Mouse (Mus musculus) kidney, postnatal 0 days (tissue): ENCODE data around the gene Hlf. TPM values are rescaled to one million over a fixed set of nuclear protein-coding genes. Genes with fewer than 3 reads are reported as not detected.

ENCODE experiments used
- ATAC-seq: fragments of 200-750 bp; cut with Nextera tagmentation; replicated peaks from 2 replicates; pipeline ENCODE4 v1.8.0; 2017; ENCODE audit warnings: low read depth, moderate number of reproducible peaks, moderate TSS enrichment, moderate library complexity; ENCODE audit not compliant: low FRiP score
- DNase-seq: peaks from one replicate; pipeline ENCODE4 v3.0.0-alpha.2; 2016; ENCODE audit warnings: low spot score
- H3K27ac ChIP-seq: fragments of 300-500 bp; sonication (generic); 2 replicates; pipeline ENCODE4 v1.5.1; 2014; ENCODE audit warnings: mild to moderate bottlenecking
- H3K27me3 ChIP-seq: fragments of 300-500 bp; sonication (generic); 2 replicates; pipeline ENCODE4 v1.6.1; 2014; ENCODE audit warnings: low read length, mixed read lengths; ENCODE audit not compliant: insufficient read depth
- H3K36me3 ChIP-seq: fragments of 300-500 bp; sonication (generic); 2 replicates; pipeline ENCODE4 v1.6.1; 2014; ENCODE audit warnings: low read length, mixed read lengths; ENCODE audit not compliant: insufficient read depth
- H3K4me1 ChIP-seq: fragments of 300-500 bp; sonication (generic); replicated peaks from 2 replicates; pipeline ENCODE4 v1.6.1; 2014; ENCODE audit warnings: antibody characterized with exemption, low read length, mixed read lengths; ENCODE audit not compliant: insufficient read depth
- H3K4me2 ChIP-seq: fragments of 300-500 bp; sonication (generic); 2 replicates; pipeline ENCODE4 v1.6.1; 2014; ENCODE audit warnings: mild to moderate bottlenecking, low read length, moderate library complexity, mixed read lengths
- H3K4me3 ChIP-seq: fragments of 300-500 bp; sonication (generic); replicated peaks from 2 replicates; pipeline ENCODE4 v1.5.1; 2014; ENCODE audit warnings: low read depth, low read length
- H3K9ac ChIP-seq: fragments of 300-500 bp; sonication (generic); 2 replicates; pipeline ENCODE4 v1.6.1; 2014; ENCODE audit warnings: low read depth, low read length
- H3K9me3 ChIP-seq: fragments of 300-500 bp; sonication (generic); replicated peaks from 2 replicates; pipeline ENCODE4 v1.6.1; 2016; ENCODE audit warnings: low read length, inconsistent platforms, mixed read lengths
- CTCF ChIP-seq: IDR thresholded peaks from 2 replicates; pipeline ENCODE4 v1.5.1; 2016; ENCODE audit warnings: antibody characterized with exemption, low read depth, mild to moderate bottlenecking, moderate library complexity
- WGBS: fragments of 180-500 bp; shearing (Covaris S2); extraction: QIAGEN DNeasy Blood & Tissue Kit; methylation state at CpG from one replicate; pipeline ENCODE4 v1.1.7; 2014; 5-methylcytosine and 5-hydroxymethylcytosine counted together
- polyA plus RNA-seq: library from polyadenylated mRNA; unstranded; fragments of >200 nt; fragmentation: Nextera tagmentation; extraction: Ambion mirVana; gene quantifications from 2 replicates; pipeline ENCODE4 v1.2.1, GENCODE M21; 2015

Hlf gene
- polyA plus RNA-seq, 1 experiment from 2014 or later = 2.6 TPM

GRCm38 (mm10) chr11:90417921-90418320 lies 27.2 kb upstream of the Hlf start:
- H3K27ac ChIP-seq = no peak overlapping the region
- under 1% methylated on average over 42 of the region's 42 CpGs for WGBS
- H3K9me3 ChIP-seq = no peaks in the 10 kb centered on the region
- peak; percentile 99 for DNase-seq
- peak overlapping the region; percentile 52 for H3K4me2 ChIP-seq
- H3K4me1 ChIP-seq = no peaks in the 10 kb centered on the region
- H3K27me3 ChIP-seq = 0 out of 2 replicates have a peak, but pooled peaks cover 3% of the 10 kb centered on the region
- H3K36me3 ChIP-seq = no peaks in the 10 kb centered on the region
- no peak for TF ChIP-seq CTCF
- H3K4me3 ChIP-seq = peak overlapping the region; percentile 19
- peak; percentile 99 for ATAC-seq
- peak overlapping the region; percentile 28; the same call in 1 of the 2 replicates for H3K9ac ChIP-seq

DNA sequence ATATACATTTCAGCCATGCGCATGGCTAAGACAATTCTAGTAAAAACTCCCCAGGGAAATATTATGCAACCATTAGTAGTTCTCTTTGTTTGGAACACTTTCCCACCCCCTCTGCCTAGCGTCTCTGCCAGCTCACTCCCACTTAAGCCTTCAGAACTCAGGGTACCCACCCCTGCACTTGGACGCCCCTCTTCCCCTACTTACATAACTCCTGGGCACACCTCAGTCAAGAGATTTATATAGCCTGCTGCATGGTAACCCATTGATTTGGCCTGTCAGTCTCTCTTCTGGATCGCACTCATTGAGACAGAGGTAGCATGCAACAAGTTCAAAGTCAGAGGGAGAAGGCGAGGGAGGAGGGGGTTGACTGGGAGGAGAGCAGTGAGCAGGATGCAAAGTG lies 26.3 kb upstream of the Hlf start:
- Histone ChIP-seq H3K9ac (no peak overlapping the region), H3K27me3 (0 out of 2 replicates have a peak, but pooled peaks cover 3% of the 10 kb centered on the region), H3K4me2 (no peak overlapping the region), H3K4me3 (no peak overlapping the region), H3K27ac (no peak overlapping the region), H3K9me3 (no peaks in the 10 kb centered on the region), H3K4me1 (no peaks in the 10 kb centered on the region), H3K36me3 (no peaks in the 10 kb centered on the region)
- no peak for TF ChIP-seq CTCF
- DNase-seq (no peak), ATAC-seq (no peak)
- WGBS = 77% methylated on average over 5 of the region's 5 CpGs

- no peak overlapping the region for H3K9ac ChIP-seq
- no peak for ATAC-seq
- H3K4me2 ChIP-seq = no peak overlapping the region
- H3K4me1 ChIP-seq = no peaks in the 10 kb centered on the region
- no peak overlapping the region for H3K27ac ChIP-seq
- H3K27me3 ChIP-seq = no peaks in the 10 kb centered on the region
- no peak for DNase-seq
- WGBS = 26% methylated on average over 6 of the region's 6 CpGs
- no peaks in the 10 kb centered on the region for H3K36me3 ChIP-seq
- H3K9me3 ChIP-seq = no peaks in the 10 kb centered on the region
- no peak overlapping the region for H3K4me3 ChIP-seq
- no peak for TF ChIP-seq CTCF
Observed at GRCm38 (mm10) chr11:90398850-90399249, 8.2 kb upstream of the Hlf start.

- H3K4me2 ChIP-seq = peak overlapping the region; percentile 93
Observed at GRCm38 (mm10) chr11:90391271-90392185, 833 bp upstream of the Hlf start.

GRCm38 (mm10) chr11:90389902-90390816 lies 536 bp downstream of the Hlf start:
- ATAC-seq (peak; percentile 26), DNase-seq (peak; percentile 40)
- H3K4me1 ChIP-seq = peaks cover 19% of the 10 kb centered on the region; the same call in 1 of the 2 replicates
- no peak for TF ChIP-seq CTCF
- no peaks in the 10 kb centered on the region for H3K36me3 ChIP-seq
- H3K9me3 ChIP-seq = no peaks in the 10 kb centered on the region
- peaks cover 4% of the 10 kb centered on the region; the same call in 1 of the 2 replicates for H3K27me3 ChIP-seq
- peak overlapping the region; percentile 54 for H3K9ac ChIP-seq
- peak overlapping the region; percentile 93 for H3K4me2 ChIP-seq
- under 1% methylated on average over 40 of the region's 41 CpGs for WGBS
- H3K4me3 ChIP-seq = peak overlapping the region; percentile 45
- H3K27ac ChIP-seq = no peak overlapping the region

More at GRCm38 (mm10) chr11:90391271-90392185, 833 bp upstream of the Hlf start:
- Histone ChIP-seq H3K36me3 (no peaks in the 10 kb centered on the region), H3K9ac (0 out of 2 replicates have a peak overlapping the region, but pooled peaks have one; percentile 13), H3K27me3 (peaks cover 4% of the 10 kb centered on the region; the same call in 1 of the 2 replicates), H3K27ac (no peak overlapping the region), H3K4me3 (peak overlapping the region; percentile 45), H3K9me3 (no peaks in the 10 kb centered on the region), H3K4me1 (peaks cover 19% of the 10 kb centered on the region; the same call in 1 of the 2 replicates)
- ATAC-seq (no peak), DNase-seq (no peak)
- WGBS = 16% methylated on average over 14 of the region's 14 CpGs
- TF ChIP-seq CTCF = no peak
